Mouse (Mus musculus): ENCODE results near the gene Tmem245. TPM values are rescaled to one million over a fixed set of nuclear protein-coding genes. Genes with fewer than 3 reads are reported as not detected.
"Not testable (repeated sequence)": the region's sequence is repeated elsewhere in the genome, so short reads cannot be mapped to it uniquely, and the experiment has no call there.

Tmem245 gene
- polyA plus RNA-seq, 1 experiment from 2014 or later = 8.7 TPM

GRCm38 (mm10) chr4:56897511-56897910, 49.7 kb downstream of the Tmem245 start:
- 82% methylated on average over 3 of the region's 3 CpGs for WGBS
- no peak overlapping the region for H3K4me3 ChIP-seq (replicated peaks)
- peaks cover 47% of the 10 kb centered on the region for H3K36me3 ChIP-seq

GRCm38 (mm10) chr4:56894196-56894595, 53.0 kb downstream of the Tmem245 start:
- Histone ChIP-seq H3K9me3 (replicated peaks) (no peaks in the 10 kb centered on the region), H3K36me3 (peaks cover 49% of the 10 kb centered on the region), H3K27ac (replicated peaks) (no peak overlapping the region), H3K9ac (no peak overlapping the region), H3K4me3 (replicated peaks) (no peak overlapping the region), H3K27me3 (no peaks in the 10 kb centered on the region), H3K4me2 (replicated peaks) (no peak overlapping the region), H3K4me1 (no peaks in the 10 kb centered on the region)
- WGBS = 94% methylated on average over 3 of the region's 3 CpGs
- no peak for ATAC-seq (ENCODE audit: insufficient number of reproducible peaks, low FRiP score, low TSS enrichment, low read depth)

More at GRCm38 (mm10) chr4:56897511-56897910, 49.7 kb downstream of the Tmem245 start:
- Histone ChIP-seq H3K4me2 (replicated peaks) (no peak overlapping the region), H3K27me3 (no peaks in the 10 kb centered on the region), H3K9ac (no peak overlapping the region), H3K9me3 (replicated peaks) (no peaks in the 10 kb centered on the region), H3K27ac (replicated peaks) (no peak overlapping the region), H3K4me1 (no peaks in the 10 kb centered on the region)
- no peak for ATAC-seq (ENCODE audit: insufficient number of reproducible peaks, low FRiP score, low TSS enrichment, low read depth)

GRCm38 (mm10) chr4:56892501-56893115, 54.6 kb downstream of the Tmem245 start:
- Histone ChIP-seq H3K27me3 (no peaks in the 10 kb centered on the region), H3K4me3 (replicated peaks) (no peak overlapping the region), H3K27ac (replicated peaks) (no peak overlapping the region), H3K4me2 (replicated peaks) (no peak overlapping the region), H3K4me1 (no peaks in the 10 kb centered on the region), H3K36me3 (peaks cover 39% of the 10 kb centered on the region), H3K9me3 (replicated peaks) (no peaks in the 10 kb centered on the region), H3K9ac (no peak overlapping the region)
- WGBS = 91% methylated on average over 6 of the region's 6 CpGs
- ATAC-seq (ENCODE audit: insufficient number of reproducible peaks, low FRiP score, low TSS enrichment, low read depth) = no peak

- no peak overlapping the region for H3K4me2 ChIP-seq (replicated peaks)
- no peaks in the 10 kb centered on the region for H3K27me3 ChIP-seq
- no peak overlapping the region for H3K4me3 ChIP-seq (replicated peaks)
- H3K4me1 ChIP-seq = no peaks in the 10 kb centered on the region
- 74% methylated on average over 5 of the region's 5 CpGs for WGBS
- H3K27ac ChIP-seq (replicated peaks) = no peak overlapping the region
- H3K9me3 ChIP-seq (replicated peaks) = no peaks in the 10 kb centered on the region
- no peak overlapping the region for H3K9ac ChIP-seq
- peak; percentile 19; the same call in 1 of the 2 replicates for ATAC-seq (ENCODE audit: insufficient number of reproducible peaks, low FRiP score, low TSS enrichment, low read depth)
- H3K36me3 ChIP-seq = peaks cover 46% of the 10 kb centered on the region
Measured at GRCm38 (mm10) chr4:56888483-56888882, 58.8 kb downstream of the Tmem245 start.

GRCm38 (mm10) chr4:56886286-56886979, 60.8 kb downstream of the Tmem245 start:
- Histone ChIP-seq H3K27me3 (no peaks in the 10 kb centered on the region), H3K9ac (no peak overlapping the region), H3K4me3 (replicated peaks) (no peak overlapping the region), H3K4me2 (replicated peaks) (no peak overlapping the region), H3K4me1 (no peaks in the 10 kb centered on the region), H3K9me3 (replicated peaks) (no peaks in the 10 kb centered on the region), H3K36me3 (peaks cover 55% of the 10 kb centered on the region), H3K27ac (replicated peaks) (no peak overlapping the region)
- 89% methylated on average over 6 of the region's 6 CpGs for WGBS
- no peak for ATAC-seq (ENCODE audit: insufficient number of reproducible peaks, low FRiP score, low TSS enrichment, low read depth)

GRCm38 (mm10) chr4:56880036-56880703, 67.1 kb downstream of the Tmem245 start:
- 88% methylated on average over 11 of the region's 11 CpGs for WGBS
- H3K9me3 ChIP-seq (replicated peaks) = no peaks in the 10 kb centered on the region
- no peak overlapping the region for H3K4me3 ChIP-seq (replicated peaks)
- ATAC-seq (ENCODE audit: insufficient number of reproducible peaks, low FRiP score, low TSS enrichment, low read depth) = no peak
- H3K36me3 ChIP-seq = peaks cover 52% of the 10 kb centered on the region
- H3K9ac ChIP-seq = no peak overlapping the region
- H3K27ac ChIP-seq (replicated peaks) = no peak overlapping the region
- no peaks in the 10 kb centered on the region for H3K4me1 ChIP-seq
- no peaks in the 10 kb centered on the region for H3K27me3 ChIP-seq
- H3K4me2 ChIP-seq (replicated peaks) = no peak overlapping the region

- WGBS = 87% methylated on average over 7 of the region's 7 CpGs
Measured at GRCm38 (mm10) chr4:56878971-56879370, 68.3 kb downstream of the Tmem245 start.

GRCm38 (mm10) chr4:56870541-56870940, 76.7 kb downstream of the Tmem245 start:
- 95% methylated on average over 11 of the region's 11 CpGs for WGBS
- H3K4me1 ChIP-seq; H3K9ac ChIP-seq; H3K27ac ChIP-seq (replicated peaks); H3K9me3 ChIP-seq (replicated peaks); H3K4me3 ChIP-seq (replicated peaks); H3K27me3 ChIP-seq; ATAC-seq (ENCODE audit: insufficient number of reproducible peaks, low FRiP score, low TSS enrichment, low read depth); H3K4me2 ChIP-seq (replicated peaks): not testable (repeated sequence)
- peaks cover 21% of the 10 kb centered on the region for H3K36me3 ChIP-seq

More at GRCm38 (mm10) chr4:56878971-56879370, 68.3 kb downstream of the Tmem245 start:
- H3K36me3 ChIP-seq = peaks cover 47% of the 10 kb centered on the region
- H3K27me3 ChIP-seq = no peaks in the 10 kb centered on the region
- no peak overlapping the region for H3K4me3 ChIP-seq (replicated peaks)
- H3K4me2 ChIP-seq (replicated peaks) = no peak overlapping the region
- ATAC-seq (ENCODE audit: insufficient number of reproducible peaks, low FRiP score, low TSS enrichment, low read depth) = no peak
- no peak overlapping the region for H3K9ac ChIP-seq
- no peaks in the 10 kb centered on the region for H3K4me1 ChIP-seq
- H3K9me3 ChIP-seq (replicated peaks) = no peaks in the 10 kb centered on the region
- no peak overlapping the region for H3K27ac ChIP-seq (replicated peaks)

- no peak overlapping the region for H3K4me3 ChIP-seq (replicated peaks)
- no peak for ATAC-seq (ENCODE audit: insufficient number of reproducible peaks, low FRiP score, low TSS enrichment, low read depth)
- peaks cover 8% of the 10 kb centered on the region; the same call in 1 of the 2 replicates for H3K36me3 ChIP-seq
- WGBS = 58% methylated on average over 5 of the region's 5 CpGs
- H3K4me1 ChIP-seq = peaks cover 17% of the 10 kb centered on the region
- H3K9me3 ChIP-seq (replicated peaks) = no peaks in the 10 kb centered on the region
- H3K27ac ChIP-seq (replicated peaks) = no peak overlapping the region
- H3K4me2 ChIP-seq (replicated peaks) = no peak overlapping the region
- H3K9ac ChIP-seq = no peak overlapping the region
- no peaks in the 10 kb centered on the region for H3K27me3 ChIP-seq
Measured at GRCm38 (mm10) chr4:56867761-56868160, 79.5 kb downstream of the Tmem245 start.

GRCm38 (mm10) chr4:56865971-56866370, 81.3 kb downstream of the Tmem245 start:
- peaks cover 17% of the 10 kb centered on the region for H3K4me1 ChIP-seq
- H3K36me3 ChIP-seq = 0 out of 2 replicates have a peak, but pooled peaks cover under 1% of the 10 kb centered on the region
- H3K27ac ChIP-seq (replicated peaks) = 0 out of 2 replicates have a peak overlapping the region, but pooled peaks have one; percentile 24

GRCm38 (mm10) chr4:56865003-56865511, 82.2 kb downstream of the Tmem245 start, which contains the start of gene Ctnnal1:
TSS of gene Ctnnal1 (minus strand) at chr4:56865188.
- Histone ChIP-seq H3K36me3 (no peaks in the 10 kb centered on the region), H3K4me2 (replicated peaks) (peak within 1 kb of the TSS; percentile 97), H3K4me1 (peaks cover 17% of the 10 kb centered on the region), H3K9ac (peak within 1 kb of the TSS; percentile 74), H3K27me3 (no peaks in the 10 kb centered on the region), H3K9me3 (replicated peaks) (no peaks in the 10 kb centered on the region), H3K27ac (replicated peaks) (peak within 1 kb of the TSS; percentile 90), H3K4me3 (replicated peaks) (peak within 1 kb of the TSS; percentile 80)
- ATAC-seq (ENCODE audit: insufficient number of reproducible peaks, low FRiP score, low TSS enrichment, low read depth) = peak; percentile 96
- WGBS = under 1% methylated on average over 45 of the region's 45 CpGs

More at GRCm38 (mm10) chr4:56865971-56866370, 81.3 kb downstream of the Tmem245 start:
- Histone ChIP-seq H3K4me2 (replicated peaks) (no peak overlapping the region), H3K9ac (no peak overlapping the region), H3K9me3 (replicated peaks) (no peaks in the 10 kb centered on the region), H3K27me3 (no peaks in the 10 kb centered on the region), H3K4me3 (replicated peaks) (no peak overlapping the region)
- no peak for ATAC-seq (ENCODE audit: insufficient number of reproducible peaks, low FRiP score, low TSS enrichment, low read depth)
- 45% methylated on average over 4 of the region's 4 CpGs for WGBS

Measured in embryonic facial prominence, embryonic 15.5 days (tissue).